Mouse (Mus musculus) hindbrain, embryonic 12.5 days (tissue): ENCODE measurements around the gene Fndc9. TPM values are rescaled to one million over a fixed set of nuclear protein-coding genes. Genes with fewer than 3 reads are reported as not detected.

Experiments
- ATAC-seq: fragments of 200-750 bp; cut with Nextera tagmentation; 2 replicates; pipeline ENCODE4 v1.8.0; 2017; ENCODE audit warnings: moderate TSS enrichment; ENCODE audit not compliant: low FRiP score
- H3K27ac ChIP-seq: fragments of 300-500 bp; sonication (generic); 2 replicates; pipeline ENCODE4 v1.5.1; 2016; ENCODE audit warnings: mild to moderate bottlenecking
- H3K27me3 ChIP-seq: fragments of 300-500 bp; sonication (generic); 2 replicates; pipeline ENCODE4 v1.6.1; 2016; ENCODE audit warnings: mild to moderate bottlenecking
- H3K36me3 ChIP-seq: fragments of 300-500 bp; sonication (generic); 2 replicates; pipeline ENCODE4 v1.6.1; 2016; ENCODE audit warnings: mild to moderate bottlenecking
- H3K4me1 ChIP-seq: fragments of 300-500 bp; sonication (generic); 2 replicates; pipeline ENCODE4 v1.6.1; 2016
- H3K4me2 ChIP-seq: fragments of 300-500 bp; sonication (generic); replicated peaks from 2 replicates; pipeline ENCODE4 v1.6.1; 2016; ENCODE audit warnings: mild to moderate bottlenecking
- H3K4me3 ChIP-seq: fragments of 300-500 bp; sonication (generic); 2 replicates; pipeline ENCODE4 v1.5.1; 2016; ENCODE audit warnings: mild to moderate bottlenecking
- H3K9ac ChIP-seq: fragments of 300-500 bp; sonication (generic); 2 replicates; pipeline ENCODE4 v1.6.1; 2016; ENCODE audit warnings: mild to moderate bottlenecking, moderate library complexity
- H3K9me3 ChIP-seq: fragments of 300-500 bp; sonication (generic); replicated peaks from 2 replicates; pipeline ENCODE4 v1.6.1; 2016; ENCODE audit warnings: mild to moderate bottlenecking
- WGBS: fragments of 180-500 bp; shearing (Covaris S2); methylation state at CpG from one replicate; pipeline ENCODE4 v1.1.7; 2016; 5-methylcytosine and 5-hydroxymethylcytosine counted together
- polyA plus RNA-seq: library from polyadenylated mRNA; unstranded; fragments of >200 nt; fragmentation: Nextera tagmentation; extraction: Ambion mirVana; gene quantifications from 2 replicates; pipeline ENCODE4 v1.2.1, GENCODE M21; 2016

The Fndc9 gene
- polyA plus RNA-seq, 1 experiment from 2014 or later = 1.1 TPM

DNA sequence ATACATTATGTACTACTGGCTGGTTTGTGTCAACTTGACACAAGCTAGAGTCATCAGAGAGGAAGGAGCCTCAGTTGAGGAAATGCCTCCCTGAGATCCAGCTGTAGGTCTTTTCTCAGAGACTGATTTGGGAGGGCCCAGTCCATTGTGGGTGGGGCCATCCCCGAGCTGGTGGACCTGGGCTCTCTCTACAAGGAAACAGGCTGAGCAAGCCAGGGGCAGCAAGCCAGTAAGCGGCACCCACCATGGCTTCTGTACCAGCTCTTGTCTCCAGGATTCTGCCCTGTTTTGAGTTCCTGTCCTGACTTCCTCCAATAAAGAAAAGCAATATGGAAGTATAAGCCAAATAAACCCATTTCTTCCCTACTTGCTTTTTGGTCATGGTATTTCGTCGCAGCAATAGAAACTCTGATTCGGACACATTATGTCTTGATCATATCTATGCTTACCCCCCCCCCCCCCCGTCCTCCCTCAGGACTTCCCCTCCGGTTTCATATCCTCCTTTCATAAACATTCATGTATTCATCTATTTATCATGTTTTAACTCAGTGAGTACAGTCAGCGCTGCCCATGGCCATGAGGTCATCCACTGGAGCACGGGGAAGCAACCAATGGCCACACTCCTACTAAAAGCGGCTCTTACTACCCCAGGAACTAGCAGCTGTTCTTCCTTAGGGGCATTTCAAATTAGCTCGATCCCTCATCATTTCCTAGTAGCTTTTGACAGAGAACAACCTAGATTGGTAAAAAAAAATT lies 29.9 kb downstream of the Fndc9 start:
- Histone ChIP-seq H3K4me3 (no peak overlapping the region), H3K27me3 (no peaks in the 10 kb centered on the region), H3K36me3 (peaks cover 83% of the 10 kb centered on the region), H3K9ac (no peak overlapping the region), H3K9me3 (no peaks in the 10 kb centered on the region), H3K4me1 (no peaks in the 10 kb centered on the region), H3K4me2 (no peak overlapping the region), H3K27ac (no peak overlapping the region)
- 90% methylated on average over 11 of the region's 11 CpGs for WGBS
- ATAC-seq = no peak

DNA sequence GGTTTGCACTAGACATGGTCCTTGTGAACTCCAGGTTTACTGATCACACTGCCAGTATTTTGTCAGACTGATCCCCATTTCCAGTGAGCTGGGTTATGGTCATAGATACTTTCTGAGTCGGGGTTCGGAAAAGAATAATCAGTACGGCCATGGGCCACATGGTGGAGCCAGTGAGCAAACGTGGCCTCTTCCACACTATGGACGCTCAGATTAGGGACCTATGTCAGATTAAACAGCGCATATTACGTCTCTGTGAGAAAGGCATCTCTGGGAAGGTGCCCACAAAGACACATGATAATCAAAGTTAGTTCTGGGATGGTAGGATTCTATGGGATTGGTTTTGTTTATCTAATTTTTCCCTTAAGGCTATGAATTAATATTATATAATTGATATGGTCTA lies 33.7 kb downstream of the Fndc9 start:
- no peak overlapping the region for H3K4me3 ChIP-seq
- H3K4me2 ChIP-seq = no peak overlapping the region
- peaks cover 79% of the 10 kb centered on the region for H3K36me3 ChIP-seq
- H3K4me1 ChIP-seq = no peaks in the 10 kb centered on the region
- H3K9ac ChIP-seq = no peak overlapping the region
- no peaks in the 10 kb centered on the region for H3K9me3 ChIP-seq
- 36% methylated on average over 7 of the region's 7 CpGs for WGBS
- peak; percentile 66 for ATAC-seq
- H3K27ac ChIP-seq = no peak overlapping the region
- no peaks in the 10 kb centered on the region for H3K27me3 ChIP-seq

DNA sequence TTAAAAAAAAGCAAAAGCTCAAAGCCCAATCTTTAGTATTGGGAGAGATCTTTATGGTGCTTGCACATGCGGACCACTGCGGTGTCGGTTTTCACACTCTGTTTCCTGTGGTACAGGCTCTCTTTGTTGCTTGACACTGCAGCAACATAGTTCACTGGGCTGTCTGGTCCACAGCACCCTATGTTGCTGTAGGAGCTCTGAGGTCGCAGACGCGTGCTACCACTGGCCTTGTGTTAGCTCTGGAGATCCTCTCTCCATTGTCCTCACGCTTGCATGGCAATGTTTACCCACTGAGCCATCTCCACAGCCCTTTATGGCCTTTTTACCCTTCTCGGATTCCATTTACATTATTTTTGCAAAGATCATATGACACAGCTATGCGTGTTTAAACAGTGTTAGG lies 34.1 kb downstream of the Fndc9 start:
- Histone ChIP-seq H3K9me3 (no peaks in the 10 kb centered on the region), H3K27me3 (no peaks in the 10 kb centered on the region), H3K27ac (no peak overlapping the region), H3K4me3 (no peak overlapping the region), H3K9ac (no peak overlapping the region), H3K4me1 (no peaks in the 10 kb centered on the region), H3K36me3 (peaks cover 79% of the 10 kb centered on the region), H3K4me2 (no peak overlapping the region)
- ATAC-seq = no peak
- WGBS = 76% methylated on average over 9 of the region's 9 CpGs

DNA sequence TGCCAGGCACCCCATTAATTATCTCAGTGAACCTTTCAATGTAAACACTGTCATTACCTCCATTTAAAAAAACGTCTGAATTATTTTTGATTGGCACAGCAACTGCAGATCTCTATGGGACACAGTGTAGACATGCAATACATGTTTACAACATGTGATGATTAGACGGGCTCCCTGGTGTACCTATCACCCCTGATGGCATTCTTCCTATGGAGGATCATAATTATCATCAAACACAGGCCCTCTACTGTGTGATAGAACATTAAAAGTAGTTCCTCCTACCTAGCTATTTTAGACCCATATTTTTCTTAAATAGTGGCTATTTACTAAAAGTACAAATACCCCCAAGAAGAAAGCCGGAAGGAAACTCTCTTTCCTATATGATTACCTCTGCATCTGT lies 34.6 kb downstream of the Fndc9 start:
- Histone ChIP-seq H3K9me3 (no peaks in the 10 kb centered on the region), H3K4me2 (no peak overlapping the region), H3K27ac (no peak overlapping the region), H3K36me3 (peaks cover 79% of the 10 kb centered on the region), H3K4me1 (no peaks in the 10 kb centered on the region), H3K9ac (no peak overlapping the region), H3K4me3 (no peak overlapping the region), H3K27me3 (no peaks in the 10 kb centered on the region)
- no peak for ATAC-seq
- 76% methylated on average over 3 of the region's 3 CpGs for WGBS

DNA sequence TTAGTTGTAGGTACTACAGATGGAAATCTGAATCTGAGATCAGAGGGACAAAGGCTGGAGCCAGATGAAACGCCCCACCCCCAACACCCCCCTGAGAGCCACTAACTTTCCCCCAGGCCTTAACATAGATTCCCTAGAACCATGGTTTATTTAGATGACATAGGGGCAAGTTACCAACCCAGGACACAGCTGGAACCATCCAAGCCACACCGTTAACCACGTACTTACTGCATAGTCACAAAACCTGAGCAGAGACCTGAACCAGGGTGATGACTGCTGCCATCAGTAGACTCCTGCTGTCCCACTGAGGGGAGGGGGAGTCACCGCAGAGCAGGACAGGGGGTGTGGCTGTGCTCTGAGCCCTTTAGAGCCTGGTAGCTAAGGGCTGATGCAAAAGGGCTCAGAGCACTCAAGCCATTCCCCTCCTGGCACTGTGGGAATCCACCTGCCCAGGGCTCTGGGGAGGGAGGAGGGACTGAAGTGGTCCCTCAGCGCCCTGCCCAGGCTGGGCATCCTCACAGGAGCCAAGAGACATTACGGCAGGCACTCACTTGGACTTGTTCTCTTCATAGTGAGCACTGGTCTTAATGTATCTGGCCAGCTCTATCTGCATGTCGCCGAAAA lies 36.8 kb downstream of the Fndc9 start:
- H3K36me3 ChIP-seq = peaks cover 71% of the 10 kb centered on the region
- H3K9me3 ChIP-seq = no peaks in the 10 kb centered on the region
- H3K27ac ChIP-seq = no peak overlapping the region
- no peaks in the 10 kb centered on the region for H3K27me3 ChIP-seq
- no peak overlapping the region for H3K4me3 ChIP-seq
- H3K9ac ChIP-seq = no peak overlapping the region
- 65% methylated on average over 8 of the region's 8 CpGs for WGBS
- no peak for ATAC-seq
- no peaks in the 10 kb centered on the region for H3K4me1 ChIP-seq
- no peak overlapping the region for H3K4me2 ChIP-seq

DNA sequence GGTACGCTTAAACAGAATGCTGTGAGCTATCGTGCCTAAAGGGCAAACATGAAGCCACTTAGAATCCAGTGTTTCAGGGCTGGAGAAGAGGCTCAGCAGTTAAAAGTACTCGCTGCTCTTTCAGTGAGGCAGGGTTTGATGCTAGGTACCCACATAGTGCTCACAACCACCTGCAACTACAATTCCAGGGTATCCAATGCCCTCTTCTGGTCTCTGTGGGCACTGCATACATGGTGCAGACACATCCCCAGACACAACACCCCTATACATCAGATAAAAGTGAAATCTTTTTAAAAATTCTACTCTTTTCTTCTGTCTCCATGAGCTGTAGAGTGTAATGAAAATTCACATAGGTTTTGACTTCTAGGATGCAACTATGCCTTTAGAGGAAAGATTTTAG lies 38.6 kb downstream of the Fndc9 start:
- Histone ChIP-seq H3K27me3 (no peaks in the 10 kb centered on the region), H3K4me1 (no peaks in the 10 kb centered on the region), H3K9ac (no peak overlapping the region), H3K36me3 (peaks cover 78% of the 10 kb centered on the region), H3K9me3 (no peaks in the 10 kb centered on the region), H3K4me3 (no peak overlapping the region), H3K4me2 (no peak overlapping the region), H3K27ac (no peak overlapping the region)
- WGBS = 94% methylated on average over 3 of the region's 3 CpGs
- ATAC-seq = no peak

DNA sequence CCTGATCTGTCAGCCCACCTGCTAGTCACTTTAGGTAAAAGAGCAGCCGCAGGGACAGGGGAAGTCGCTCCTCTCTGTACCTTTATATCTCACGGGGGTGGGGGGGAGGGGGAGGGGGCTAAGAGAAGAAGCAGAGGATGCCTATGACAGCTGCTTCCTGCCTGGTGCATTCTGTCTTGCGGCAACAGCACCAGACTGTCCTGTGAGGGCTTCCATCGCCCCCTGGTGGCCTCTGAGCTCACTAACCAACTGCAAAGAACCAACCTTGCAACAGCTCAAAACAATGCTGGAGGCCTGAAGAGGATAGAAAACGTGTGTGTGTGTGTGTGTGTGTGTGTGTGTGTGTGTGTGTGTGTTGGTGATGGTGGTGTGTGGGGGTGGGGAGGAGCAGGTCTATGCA lies 40.0 kb downstream of the Fndc9 start:
- WGBS = 13% methylated on average over 5 of the region's 6 CpGs
- no peak overlapping the region for H3K9ac ChIP-seq
- no peak overlapping the region for H3K27ac ChIP-seq
- no peaks in the 10 kb centered on the region for H3K27me3 ChIP-seq
- H3K4me2 ChIP-seq = no peak overlapping the region
- H3K9me3 ChIP-seq = no peaks in the 10 kb centered on the region
- peak; percentile 60 for ATAC-seq
- peaks cover 82% of the 10 kb centered on the region for H3K36me3 ChIP-seq
- no peaks in the 10 kb centered on the region for H3K4me1 ChIP-seq
- no peak overlapping the region for H3K4me3 ChIP-seq

DNA sequence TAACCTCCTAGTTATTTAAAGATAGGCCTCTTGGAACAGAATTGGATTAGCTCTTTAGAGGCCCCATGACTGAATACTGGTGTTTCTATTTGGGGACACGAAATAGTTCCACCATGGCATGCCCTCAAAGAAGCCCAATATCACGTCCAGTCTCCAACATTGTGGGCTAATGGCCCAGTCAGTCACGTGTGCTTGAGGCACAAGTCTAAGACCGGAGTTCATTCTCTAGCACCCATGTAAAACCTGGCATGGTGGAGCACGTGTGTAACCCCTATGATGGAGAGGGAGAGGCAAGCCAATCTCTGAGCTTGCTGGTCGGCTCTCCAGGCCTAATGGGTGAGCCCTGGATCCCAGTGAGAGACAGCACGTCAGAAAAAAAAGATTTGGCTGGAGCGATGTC lies 40.8 kb downstream of the Fndc9 start:
- no peak for ATAC-seq
- H3K9me3 ChIP-seq = no peaks in the 10 kb centered on the region
- no peak overlapping the region for H3K9ac ChIP-seq
- no peak overlapping the region for H3K4me2 ChIP-seq
- H3K36me3 ChIP-seq = peaks cover 80% of the 10 kb centered on the region
- no peaks in the 10 kb centered on the region for H3K4me1 ChIP-seq
- no peak overlapping the region for H3K4me3 ChIP-seq
- no peaks in the 10 kb centered on the region for H3K27me3 ChIP-seq
- no peak overlapping the region for H3K27ac ChIP-seq
- WGBS = 91% methylated on average over 8 of the region's 8 CpGs

DNA sequence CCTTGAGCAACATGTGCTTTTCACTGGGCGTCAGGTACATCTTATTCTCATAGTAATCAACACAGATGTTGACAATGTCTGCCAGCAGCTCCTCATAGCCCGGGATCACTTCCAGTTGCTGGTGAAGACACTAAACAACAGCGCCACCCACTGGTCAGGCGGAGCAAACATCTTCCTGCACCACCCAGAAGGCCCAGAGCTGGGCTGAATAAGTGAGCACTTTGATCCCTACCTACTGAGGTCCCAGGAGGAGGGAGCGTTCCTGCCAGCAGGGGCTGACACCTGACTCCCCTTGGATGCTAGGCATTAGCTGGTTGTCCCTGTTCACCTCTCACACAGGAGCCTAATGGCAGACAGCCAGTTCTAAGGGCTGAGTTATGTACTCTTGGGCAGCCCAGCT lies 41.4 kb downstream of the Fndc9 start:
- 41% methylated on average over 5 of the region's 5 CpGs for WGBS

DNA sequence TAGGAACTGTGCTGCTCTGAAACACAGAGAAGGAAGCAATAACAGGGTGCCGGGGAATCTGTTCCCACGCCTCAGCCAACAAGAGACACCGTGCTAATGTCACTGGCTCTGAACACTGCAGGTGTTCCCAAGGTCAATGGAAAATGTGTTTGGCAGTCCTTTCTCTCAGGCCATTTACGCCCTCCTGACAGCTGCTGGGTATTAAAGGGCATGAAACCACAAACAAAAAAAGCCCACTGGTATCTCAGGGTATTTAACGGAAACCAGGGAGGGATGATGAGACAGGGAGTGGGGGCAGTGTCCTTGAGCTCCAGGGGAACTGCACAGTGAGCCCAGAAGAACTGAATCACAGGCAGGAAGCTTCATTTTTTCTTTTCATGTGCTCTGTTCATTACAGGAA lies 42.8 kb downstream of the Fndc9 start:
- no peak for ATAC-seq
- Histone ChIP-seq H3K9ac (no peak overlapping the region), H3K4me3 (no peak overlapping the region), H3K36me3 (peaks cover 80% of the 10 kb centered on the region), H3K4me2 (no peak overlapping the region), H3K4me1 (no peaks in the 10 kb centered on the region), H3K9me3 (no peaks in the 10 kb centered on the region), H3K27me3 (no peaks in the 10 kb centered on the region), H3K27ac (no peak overlapping the region)
- whole genome bisulfite sequencing = 60% methylated on average over 5 of the region's 5 CpGs

More for the DNA sequence above, 41.4 kb downstream of the Fndc9 start:
- Histone ChIP-seq H3K4me1 (no peaks in the 10 kb centered on the region), H3K27ac (no peak overlapping the region), H3K27me3 (no peaks in the 10 kb centered on the region), H3K4me2 (no peak overlapping the region), H3K9ac (no peak overlapping the region), H3K4me3 (no peak overlapping the region), H3K9me3 (no peaks in the 10 kb centered on the region), H3K36me3 (peaks cover 80% of the 10 kb centered on the region)
- ATAC-seq = no peak

DNA sequence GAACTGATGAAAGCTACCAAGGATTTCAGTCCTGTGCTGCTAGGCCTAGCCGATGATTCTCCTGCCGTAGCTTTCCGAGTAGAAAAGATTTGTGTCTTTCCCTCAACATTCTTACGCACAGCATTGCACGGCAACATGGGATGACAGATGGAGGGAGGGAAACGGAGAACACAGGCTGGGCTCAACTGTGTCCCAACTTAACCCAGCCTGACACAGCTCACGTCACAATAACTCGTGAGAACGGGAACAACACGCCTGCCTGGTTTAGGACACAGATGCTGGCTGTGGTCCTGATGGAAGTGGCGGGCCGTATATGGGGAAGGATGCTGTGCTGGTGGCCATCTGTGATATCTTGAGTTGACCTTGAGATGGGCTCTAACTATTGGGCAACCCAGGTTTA lies 43.4 kb downstream of the Fndc9 start:
- no peak overlapping the region for H3K9ac ChIP-seq
- H3K27ac ChIP-seq = no peak overlapping the region
- no peak overlapping the region for H3K4me3 ChIP-seq
- H3K4me1 ChIP-seq = no peaks in the 10 kb centered on the region
- H3K4me2 ChIP-seq = no peak overlapping the region
- no peak for ATAC-seq
- 85% methylated on average over 12 of the region's 12 CpGs for WGBS
- peaks cover 81% of the 10 kb centered on the region for H3K36me3 ChIP-seq
- no peaks in the 10 kb centered on the region for H3K9me3 ChIP-seq
- no peaks in the 10 kb centered on the region for H3K27me3 ChIP-seq

DNA sequence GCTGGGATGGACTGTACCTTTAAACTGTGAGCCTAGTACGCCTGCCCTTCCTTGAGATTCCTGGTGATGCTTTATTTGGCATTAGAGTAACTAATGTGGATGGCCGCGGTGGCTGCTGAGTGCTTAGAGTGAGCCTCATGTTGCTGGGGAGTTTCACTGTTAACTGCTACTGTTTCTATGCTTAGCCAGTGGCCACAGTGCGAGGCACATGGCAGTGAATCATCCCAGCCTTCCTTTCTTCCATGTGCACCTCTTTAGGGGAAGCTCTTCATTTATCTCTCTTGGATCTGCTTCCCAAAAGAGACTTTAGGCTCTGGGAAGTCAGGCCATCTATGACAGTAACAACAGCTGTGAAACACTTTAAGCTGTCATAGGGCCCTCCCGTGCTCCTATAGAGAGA lies 47.3 kb downstream of the Fndc9 start:
- Histone ChIP-seq H3K27me3 (no peaks in the 10 kb centered on the region), H3K4me3 (no peak overlapping the region), H3K4me1 (no peaks in the 10 kb centered on the region), H3K9me3 (no peaks in the 10 kb centered on the region), H3K9ac (no peak overlapping the region), H3K36me3 (peaks cover 67% of the 10 kb centered on the region), H3K4me2 (no peak overlapping the region), H3K27ac (no peak overlapping the region)
- WGBS = 94% methylated on average over 5 of the region's 5 CpGs
- ATAC-seq = no peak

DNA sequence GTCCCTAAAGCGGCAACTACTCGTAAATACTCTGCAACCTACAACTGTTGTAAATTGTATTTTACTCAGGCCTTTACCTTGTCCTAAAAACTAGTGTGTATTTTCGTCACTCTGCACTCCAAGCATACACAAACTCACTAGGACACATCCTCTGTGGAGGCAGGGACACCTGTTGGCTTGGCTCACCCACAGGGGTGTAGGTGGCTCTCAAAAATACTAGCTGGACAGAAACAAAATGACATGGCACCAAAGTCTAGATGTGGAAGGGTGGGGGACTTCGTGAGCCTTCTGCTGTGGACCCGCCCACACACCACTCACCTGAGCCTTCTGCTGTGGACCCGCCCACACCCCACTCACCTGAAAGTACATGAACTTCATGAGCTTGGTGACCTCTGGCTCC lies 48.5 kb downstream of the Fndc9 start:
- Histone ChIP-seq H3K4me1 (no peaks in the 10 kb centered on the region), H3K27me3 (no peaks in the 10 kb centered on the region), H3K36me3 (peaks cover 63% of the 10 kb centered on the region), H3K4me2 (no peak overlapping the region), H3K9me3 (no peaks in the 10 kb centered on the region), H3K4me3 (no peak overlapping the region), H3K27ac (no peak overlapping the region), H3K9ac (no peak overlapping the region)
- ATAC-seq = no peak
- 93% methylated on average over 6 of the region's 6 CpGs for WGBS
